Mouse (Mus musculus) ES-Bruce4 (cell line): Measurements from ENCODE around the gene Ajm1. TPM values are rescaled to one million over a fixed set of nuclear protein-coding genes. Genes with fewer than 3 reads are reported as not detected.
A peak's percentile ranks its signal among the peaks of the same experiment; 100 is the strongest.

Experiments
- H3K27ac ChIP-seq: 2 replicates; pipeline ENCODE4 v1.5.1; 2012; ENCODE audit warnings: low read length, inconsistent platforms; ENCODE audit not compliant: insufficient read depth
- H3K27me3 ChIP-seq: 2 replicates; pipeline ENCODE4 v1.6.1; 2012; ENCODE audit warnings: mild to moderate bottlenecking, low read length, inconsistent platforms; ENCODE audit not compliant: control insufficient read depth, poor library complexity, insufficient read depth, severe bottlenecking
- H3K36me3 ChIP-seq: 2 replicates; pipeline ENCODE4 v1.6.1; 2012; ENCODE audit warnings: inconsistent platforms, mild to moderate bottlenecking, low read length, moderate library complexity; ENCODE audit not compliant: control insufficient read depth, poor library complexity, insufficient read depth, severe bottlenecking
- H3K4me1 ChIP-seq: one replicate; pipeline ENCODE4 v1.8.1; 2011; ENCODE audit warnings: low read length; ENCODE audit not compliant: control insufficient read depth, insufficient read depth
- H3K4me3 ChIP-seq: 2 replicates; pipeline ENCODE4 v1.5.1; 2011; ENCODE audit warnings: low read depth, mild to moderate bottlenecking, low read length
- H3K9ac ChIP-seq: 2 replicates; pipeline ENCODE4 v1.6.1; 2012; ENCODE audit warnings: low read depth, mild to moderate bottlenecking, inconsistent platforms; ENCODE audit not compliant: poor library complexity, severe bottlenecking
- H3K9me3 ChIP-seq: replicated peaks from 2 replicates; pipeline ENCODE4 v1.6.1; 2012; ENCODE audit warnings: mild to moderate bottlenecking, low read length, inconsistent platforms; ENCODE audit not compliant: control insufficient read depth, poor library complexity, insufficient read depth, severe bottlenecking
- CTCF ChIP-seq: IDR thresholded peaks from one replicate; pipeline ENCODE4 v1.8.1; 2011; ENCODE audit warnings: low read depth, low read length
- EP300 ChIP-seq: IDR thresholded peaks from 2 replicates; pipeline ENCODE4 v1.6.1; 2011; ENCODE audit warnings: low read depth, low read length; ENCODE audit not compliant: insufficient read depth
- POLR2A ChIP-seq: IDR thresholded peaks from one replicate; pipeline ENCODE4 v1.8.1; 2011; ENCODE audit warnings: low read length; ENCODE audit not compliant: insufficient read depth
- polyA plus RNA-seq: library from polyadenylated mRNA; stranded (reverse); fragments of >200 nt; gene quantifications from 2 replicates; pipeline ENCODE4 v1.2.4, GENCODE M21; 2011; ENCODE audit warnings: low read depth; ENCODE audit not compliant: missing spikeins, insufficient read depth, insufficient read length

Gene Ajm1
- polyA plus RNA-seq, 1 experiment = 0.70 TPM

DNA sequence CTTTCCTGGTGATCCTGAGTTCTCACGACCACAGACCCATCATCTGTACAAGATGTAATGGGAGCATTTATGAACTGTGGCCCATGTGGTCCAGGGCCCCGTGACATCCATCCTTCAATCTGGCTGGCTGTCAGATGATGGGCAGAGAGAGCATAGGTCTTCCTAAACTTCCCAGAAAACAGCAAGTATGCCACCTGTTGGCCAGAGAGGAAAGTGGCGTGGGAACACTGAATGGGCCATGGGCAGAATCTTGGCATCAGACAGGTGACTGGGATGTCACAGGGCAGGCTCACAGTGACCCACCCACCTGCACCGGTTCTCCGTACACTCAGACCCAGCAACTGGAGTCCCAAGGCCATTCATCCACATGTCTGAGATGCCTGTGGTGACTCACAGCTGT, 30.4 kb downstream of the Ajm1 start:
- Histone ChIP-seq H3K9ac (no peak overlapping the region), H3K9me3 (no peaks in the 10 kb centered on the region), H3K27me3 (no peaks in the 10 kb centered on the region), H3K36me3 (no peaks in the 10 kb centered on the region), H3K27ac (no peak overlapping the region), H3K4me3 (no peak overlapping the region), H3K4me1 (no peaks in the 10 kb centered on the region)
- TF ChIP-seq CTCF = peak; percentile 70
- no peak for TF ChIP-seq POLR2A

DNA sequence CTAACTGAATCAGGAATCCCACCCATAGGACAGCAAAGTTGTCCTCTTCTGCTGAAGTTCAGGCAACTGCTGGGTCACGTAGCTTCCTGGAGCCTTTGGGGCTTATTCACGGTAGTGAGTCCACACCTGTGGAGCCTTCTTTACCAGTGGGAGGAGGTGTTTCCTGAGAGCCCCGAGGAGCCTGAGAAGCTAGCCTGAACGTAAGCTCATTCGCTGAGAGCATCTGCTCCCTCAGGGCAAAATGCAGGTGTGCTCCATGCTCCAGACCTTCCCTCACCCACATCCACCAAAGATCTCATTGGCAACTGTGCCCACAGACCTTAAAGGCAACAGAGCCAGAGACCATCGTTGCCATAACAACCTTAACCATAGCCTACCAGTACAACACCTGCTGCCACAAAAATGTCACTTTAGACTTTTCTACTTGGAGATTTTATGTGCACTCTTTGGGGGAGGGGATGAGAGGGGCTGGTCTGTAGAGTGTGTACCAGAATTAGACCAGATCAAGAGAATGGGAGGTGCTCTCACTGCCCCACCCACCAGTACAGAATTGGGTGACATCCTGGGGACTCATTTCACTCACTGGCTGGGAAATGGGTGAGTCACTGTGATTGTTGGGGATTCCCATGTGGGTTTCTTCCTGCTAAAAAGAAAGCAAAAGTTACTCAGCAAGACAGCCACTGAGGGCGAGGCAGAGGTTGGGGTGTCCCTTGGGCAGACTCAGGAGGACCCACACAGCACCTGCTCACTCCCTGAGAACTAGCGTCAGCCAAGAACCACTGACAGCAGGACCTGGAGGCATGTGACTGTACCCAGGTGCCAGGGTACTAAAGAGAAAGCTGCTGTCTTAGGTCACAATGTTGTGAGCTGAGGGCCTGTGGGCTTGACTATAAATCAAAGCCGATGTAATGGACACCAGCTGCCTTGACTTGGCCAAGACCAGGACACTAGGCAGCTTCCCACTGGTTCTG, 32.3 kb downstream of the Ajm1 start:
- no peak overlapping the region for H3K4me3 ChIP-seq
- H3K9me3 ChIP-seq = no peaks in the 10 kb centered on the region
- H3K27me3 ChIP-seq = no peaks in the 10 kb centered on the region
- TF ChIP-seq EP300 = no peak
- no peak for TF ChIP-seq POLR2A
- peaks cover 2% of the 10 kb centered on the region for H3K4me1 ChIP-seq
- H3K9ac ChIP-seq = no peak overlapping the region
- H3K27ac ChIP-seq = no peak overlapping the region
- no peaks in the 10 kb centered on the region for H3K36me3 ChIP-seq

DNA sequence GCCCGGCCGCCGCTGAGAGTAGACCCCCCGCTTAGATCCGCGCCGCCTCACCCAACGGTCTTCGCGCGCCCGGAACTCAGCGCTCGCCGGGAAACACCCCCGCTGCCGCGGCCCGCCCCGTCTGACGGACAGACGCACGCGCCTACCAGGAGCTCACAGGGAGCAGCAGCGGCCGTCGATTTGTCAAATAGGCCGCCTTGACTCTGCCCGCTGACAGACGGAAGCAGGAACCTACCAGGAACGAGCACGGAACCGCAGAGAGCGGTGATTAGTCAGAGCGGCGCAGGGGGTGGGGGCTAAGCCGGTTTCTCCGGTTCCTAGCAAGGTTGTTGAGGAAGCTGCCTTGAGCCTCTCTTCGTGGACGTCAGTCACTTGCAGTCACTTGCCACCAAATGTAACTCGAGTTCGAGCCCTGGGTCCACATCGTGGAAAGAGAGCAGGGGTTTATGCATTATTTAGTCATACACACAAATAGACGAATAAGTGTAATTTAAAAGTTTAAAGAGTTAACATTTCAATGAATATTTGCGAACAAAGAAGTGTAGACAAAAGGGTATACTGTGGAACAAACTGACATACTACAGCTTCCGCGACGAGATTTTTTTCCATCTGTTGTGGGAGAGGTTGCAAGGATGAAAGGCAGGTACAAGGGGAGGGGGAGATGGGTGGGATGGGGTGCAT, 34.6 kb downstream of the Ajm1 start, which contains the start of gene Traf2:
Gene Traf2 (minus strand): TSS at position 130 of the 681 bp plus-strand sequence.
- Histone ChIP-seq H3K27ac (no peak within 1 kb of the TSS), H3K27me3 (no peaks in the 10 kb centered on the region), H3K4me1 (peaks cover 2% of the 10 kb centered on the region), H3K4me3 (peak within 1 kb of the TSS; percentile 69), H3K9me3 (no peaks in the 10 kb centered on the region), H3K36me3 (no peaks in the 10 kb centered on the region), H3K9ac (peak within 1 kb of the TSS; percentile 70)
- TF ChIP-seq POLR2A = peak; percentile 7
- TF ChIP-seq EP300 = no peak
- no peak for TF ChIP-seq CTCF

DNA sequence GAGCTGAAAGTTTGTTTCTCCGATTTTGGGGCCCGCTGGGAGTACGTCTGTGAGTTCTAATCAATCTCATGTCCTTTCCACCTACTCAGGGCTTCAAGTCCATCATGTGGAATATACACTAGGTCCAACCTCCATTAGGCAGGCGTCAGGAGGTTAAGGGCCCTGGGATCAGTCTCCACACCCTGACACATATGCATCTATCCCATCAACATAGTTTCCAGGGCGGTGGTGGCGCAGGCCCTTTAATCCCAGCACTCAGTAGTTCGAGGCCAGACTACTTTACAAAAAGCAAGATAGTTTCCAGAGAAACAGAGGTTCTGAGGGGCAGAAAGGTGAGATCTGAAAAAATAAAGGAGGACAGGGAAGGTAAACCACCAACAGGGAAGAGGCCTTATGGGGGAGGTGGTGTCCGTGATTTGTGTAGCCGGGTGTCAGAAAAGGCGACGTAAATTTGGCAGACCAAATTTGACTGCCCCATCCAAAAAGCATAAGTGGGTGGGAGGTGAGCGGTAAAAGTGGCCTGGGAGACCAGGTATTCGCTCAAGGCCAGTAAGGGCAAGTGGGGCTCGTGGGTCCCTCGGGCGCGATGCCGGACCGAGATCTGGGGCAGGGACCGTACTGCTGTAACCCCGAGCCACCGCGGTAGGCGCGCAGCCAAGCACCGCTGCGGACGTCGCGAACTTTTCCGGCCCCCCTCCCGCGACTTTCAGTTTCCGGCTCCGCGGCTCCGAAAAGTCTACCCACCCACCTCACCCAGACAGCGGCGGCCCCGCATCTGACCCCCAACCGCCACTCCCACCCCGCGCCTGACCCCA, 35.4 kb downstream of the Ajm1 start:
- H3K36me3 ChIP-seq = no peaks in the 10 kb centered on the region
- H3K4me1 ChIP-seq = peaks cover 2% of the 10 kb centered on the region
- H3K9ac ChIP-seq = peak overlapping the region; percentile 70
- H3K27ac ChIP-seq = no peak overlapping the region
- TF ChIP-seq POLR2A (no peak), EP300 (no peak), CTCF (no peak)
- H3K27me3 ChIP-seq = no peaks in the 10 kb centered on the region
- H3K9me3 ChIP-seq = no peaks in the 10 kb centered on the region
- peak overlapping the region; percentile 69 for H3K4me3 ChIP-seq

DNA sequence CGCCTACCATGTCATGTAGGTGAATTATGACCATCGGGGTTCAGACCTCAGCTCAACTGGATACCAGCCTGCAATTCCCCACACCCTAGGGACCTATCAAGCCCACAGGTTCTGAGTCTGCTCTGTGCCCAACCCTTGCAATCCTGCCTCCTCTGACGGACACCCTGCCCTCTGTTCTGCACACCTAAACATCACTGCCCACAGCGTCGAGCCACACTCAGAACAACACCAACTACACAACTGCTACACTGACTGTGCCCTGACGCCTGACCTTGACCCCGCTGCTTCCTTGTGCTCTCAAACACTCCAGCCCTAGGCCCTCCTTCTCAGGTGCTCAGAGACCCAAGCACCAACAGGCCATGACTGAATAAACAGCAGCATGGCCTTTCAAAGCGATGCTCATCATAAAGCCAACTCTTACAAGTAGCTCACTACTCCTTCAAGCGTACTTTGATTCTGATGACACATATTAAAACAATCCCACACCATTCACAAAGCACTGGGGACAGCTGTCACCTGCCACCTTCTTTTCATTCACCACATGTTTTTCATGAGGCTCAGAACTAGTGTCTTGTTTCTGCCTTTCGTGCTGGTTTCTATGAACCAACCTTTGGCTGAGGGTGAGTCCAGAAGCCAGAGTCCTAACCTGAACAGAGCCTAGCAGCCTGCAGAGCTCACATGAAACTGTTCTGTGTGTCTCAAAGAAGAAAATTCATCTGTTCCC, 39.8 kb downstream of the Ajm1 start:
- Histone ChIP-seq H3K4me3 (no peak overlapping the region), H3K27ac (no peak overlapping the region), H3K9ac (no peak overlapping the region), H3K27me3 (no peaks in the 10 kb centered on the region), H3K36me3 (no peaks in the 10 kb centered on the region; the same call in 1 of the 2 replicates), H3K4me1 (peaks cover 2% of the 10 kb centered on the region), H3K9me3 (no peaks in the 10 kb centered on the region)
- no peak for TF ChIP-seq CTCF
- no peak for TF ChIP-seq POLR2A
- TF ChIP-seq EP300 = no peak
